In genomic region chrX:99199669-99200068, GRCm38 (mm10) we compare ENCODE assay signal across 8 mouse cellular contexts.
DNase-seq lines count a peak whose midpoint lies in the region; ATAC-seq and TF ChIP-seq lines count a peak whose summit lies in the region.

No protein-coding gene starts in this region.

- intact Hi-C loops in gastrocnemius, postnatal 36 days (cut with DNase I) = loop anchor here (5.0 kb wide), 1 partner anchor 62 kb away; the partner anchor contains the start of gene Efnb1

- no peaks in the 10 kb centered on the region for H3K27me3 ChIP-seq in forebrain, embryonic 16.5 days (replicated peaks; ENCODE audit: control insufficient read depth, insufficient read depth, low read length)
- H3K27me3 ChIP-seq in stomach, embryonic 16.5 days (ENCODE audit: control insufficient read depth, insufficient read depth, low read length) = peaks cover 3% of the 10 kb centered on the region; the same call in 1 of the 2 replicates

- DNase-seq in kidney, adult 11 months = peak; percentile 56
- peak; percentile 33 for DNase-seq in lung, adult 2 months
- no peak for DNase-seq in ovary, postnatal 36 days (ENCODE audit: low spot score)
- no peak for DNase-seq in thymus, postnatal 10 days (ENCODE audit: low spot score in 2 of 2)
- DNase-seq in gastrocnemius, postnatal 36 days = no peak

- H3K27ac ChIP-seq in brown adipose tissue, adult 24 weeks (replicated peaks; ENCODE audit: low read depth, low read length) = peak overlapping the region; percentile 98
- peak overlapping the region; percentile 95 for H3K27ac ChIP-seq in forebrain, embryonic 16.5 days (ENCODE audit: low read length)
- peak overlapping the region; percentile 84 for H3K27ac ChIP-seq in stomach, embryonic 16.5 days (ENCODE audit: low read length)

- peak; percentile 4; the same call in 1 of the 2 replicates for ATAC-seq in forebrain, embryonic 16.5 days
- ATAC-seq in stomach, embryonic 16.5 days (ENCODE audit: insufficient read depth, low FRiP score) = 0 out of 2 replicates have a peak, but pooled peaks have one; percentile 4

- H3K4me3 ChIP-seq in brown adipose tissue, adult 24 weeks (ENCODE audit: insufficient read depth, low read depth, low read length) = no peak overlapping the region
- no peak overlapping the region for H3K4me3 ChIP-seq in forebrain, embryonic 16.5 days (replicated peaks; ENCODE audit: low read length)
- no peak overlapping the region for H3K4me3 ChIP-seq in lung, adult 2 months (replicated peaks; ENCODE audit: extremely low read depth, low read depth, low read length)
- no peak overlapping the region for H3K4me3 ChIP-seq in stomach, embryonic 16.5 days (replicated peaks; ENCODE audit: low read length)

- H3K36me3 ChIP-seq in forebrain, embryonic 16.5 days (ENCODE audit: control insufficient read depth, insufficient read depth) = no peaks in the 10 kb centered on the region
- no peaks in the 10 kb centered on the region for H3K36me3 ChIP-seq in stomach, embryonic 16.5 days (ENCODE audit: control insufficient read depth, insufficient read depth, low read length)

- H3K4me1 ChIP-seq in brown adipose tissue, adult 24 weeks (ENCODE audit: control insufficient read depth, insufficient read depth, insufficient read length, low read length) = peaks cover 13% of the 10 kb centered on the region
- peaks cover 27% of the 10 kb centered on the region for H3K4me1 ChIP-seq in forebrain, embryonic 16.5 days (replicated peaks; ENCODE audit: control insufficient read depth, insufficient read depth, low read length)
- H3K4me1 ChIP-seq in lung, adult 2 months (ENCODE audit: control insufficient read depth, insufficient read depth, low read length) = peaks cover 13% of the 10 kb centered on the region
- peaks cover 8% of the 10 kb centered on the region for H3K4me1 ChIP-seq in stomach, embryonic 16.5 days (ENCODE audit: control insufficient read depth, insufficient read depth, low read length)

- H3K9ac ChIP-seq in forebrain, embryonic 16.5 days (replicated peaks; ENCODE audit: low read depth, low read length) = peak overlapping the region; percentile 39; the same call in 1 of the 2 replicates
- H3K9ac ChIP-seq in stomach, embryonic 16.5 days (ENCODE audit: low read length) = peak overlapping the region; percentile 63; the same call in 1 of the 2 replicates

- H3K9me3 ChIP-seq in forebrain, embryonic 16.5 days (ENCODE audit: control insufficient read depth, low read length) = no peaks in the 10 kb centered on the region
- no peaks in the 10 kb centered on the region for H3K9me3 ChIP-seq in stomach, embryonic 16.5 days (replicated peaks; ENCODE audit: control insufficient read depth, low read length)

- no peak for TF ChIP-seq POLR2A in lung, adult 2 months (IDR thresholded peaks at IDR 0.05; ENCODE audit: borderline replicate concordance, extremely low read depth, low read depth, low read length)

- TF ChIP-seq CTCF in lung, adult 2 months (IDR thresholded peaks at IDR 0.05; ENCODE audit: insufficient read depth, low read length) = no peak

- 53% methylated on average over 5 of the region's 5 CpGs for WGBS in forebrain, embryonic 16.5 days
- WGBS in lung, adult 2 months = 57% methylated on average over 5 of the region's 5 CpGs
- 68% methylated on average over 5 of the region's 5 CpGs for WGBS in stomach, embryonic 16.5 days

- no peak overlapping the region; the same call in 1 of the 2 replicates for H3K4me2 ChIP-seq in forebrain, embryonic 16.5 days (ENCODE audit: low read length)
- H3K4me2 ChIP-seq in stomach, embryonic 16.5 days (ENCODE audit: low read depth, low read length) = peak overlapping the region; percentile 55

Comparison
In these comparisons a context has a peak if more than half of its experiments do, and no peak if none do; other contexts are left out.
1. DNase-seq: peak in kidney, adult 11 months (single experiment) and lung, adult 2 months (single experiment); none in ovary, postnatal 36 days (single experiment), thymus, postnatal 10 days (0 of 2) and gastrocnemius, postnatal 36 days (0 of 2).
2. Peak in every context shown above with its lines, with median percentiles within 50 percentile points of each other: H3K27ac ChIP-seq.